Mouse (Mus musculus) activated CD4-positive, CD25-positive, alpha-beta regulatory T cell (primary cell): ENCODE data around the gene Spag5. TPM values are rescaled to one million over a fixed set of nuclear protein-coding genes. Genes with fewer than 3 reads are reported as not detected.

Source experiments
- polyA plus RNA-seq, 2 experiments: library from polyadenylated mRNA; unstranded; fragments of 100-300 nt; shearing (Covaris generic); gene quantifications; one replicate each; pipeline ENCODE4 v1.2.1; 2017

Spag5 gene
- polyA plus RNA-seq, result 1 to 10 TPM; 5.3 to 6.0 TPM

DNA sequence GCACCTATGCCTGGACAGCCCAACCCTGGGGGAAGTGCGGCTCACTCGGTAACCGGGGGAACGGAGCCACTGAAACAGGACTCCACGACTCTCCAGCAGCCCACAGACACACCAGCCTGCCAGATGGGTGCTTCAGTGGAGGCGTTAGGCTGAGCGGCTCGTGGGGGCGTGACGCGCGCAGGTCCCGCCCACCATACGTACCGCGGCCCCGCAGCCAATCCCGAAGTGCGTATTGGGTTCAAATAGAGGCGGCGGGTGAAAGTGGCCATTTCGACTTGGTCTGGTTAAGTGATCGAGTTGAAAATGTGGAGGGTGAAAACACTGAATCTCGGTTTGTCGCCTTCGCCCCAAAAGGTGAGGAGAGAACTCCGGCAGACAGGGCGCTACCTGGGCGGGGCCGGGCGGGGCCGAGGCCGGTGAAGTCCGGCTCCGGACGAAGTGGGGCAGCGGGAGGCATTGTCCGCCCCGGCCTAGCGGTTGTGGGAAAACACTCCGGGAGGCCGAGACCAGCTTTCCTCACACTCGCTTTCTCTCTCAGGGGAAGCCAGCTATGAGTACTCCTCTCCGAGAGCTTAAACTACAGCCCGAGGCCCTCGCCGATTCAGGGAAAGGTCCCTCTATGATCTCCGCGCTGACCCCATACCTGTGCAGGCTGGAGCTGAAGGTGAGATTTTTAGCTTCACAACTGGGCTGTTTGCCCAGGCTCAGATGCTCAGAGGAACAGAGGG, at the start of gene Spag5:
Gene Spag5 (plus strand): TSS at position 173 of the 728 bp plus-strand sequence.

GRCm38 (mm10) chr11:78261380-78262352, 39.7 kb upstream of the Spag5 start, which contains the start of gene 2610507B11Rik:
Gene 2610507B11Rik, plus strand, starts transcription at chr11:78261752.

DNA sequence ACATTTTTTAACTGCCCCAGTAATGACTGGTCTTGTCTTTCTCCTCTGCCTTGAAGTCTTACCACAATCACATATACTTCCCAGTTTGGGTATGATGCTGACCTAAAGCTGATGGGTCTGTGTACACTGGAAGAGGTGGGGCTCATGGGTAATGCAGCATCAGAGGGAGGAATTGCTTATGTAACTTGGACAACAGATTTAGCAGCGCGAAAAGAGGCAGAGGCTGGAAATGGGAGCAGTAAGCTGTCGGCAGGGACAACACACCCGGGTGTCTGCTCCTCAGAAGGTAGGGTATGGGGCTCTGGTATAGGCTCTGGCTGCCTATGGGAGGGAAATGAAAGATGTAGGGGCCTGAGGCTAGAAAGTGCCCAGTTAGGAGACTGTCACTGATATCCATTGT, 10.7 kb upstream of the Spag5 start, which contains the start of gene BC030499:
Gene BC030499 (plus strand): TSS at position 188 of the 400 bp plus-strand sequence.

GRCm38 (mm10) chr11:78322860-78323259, 21.5 kb downstream of the Spag5 start, which contains the start of gene Aldoc:
Gene Aldoc, plus strand, starts transcription at chr11:78322968.

DNA sequence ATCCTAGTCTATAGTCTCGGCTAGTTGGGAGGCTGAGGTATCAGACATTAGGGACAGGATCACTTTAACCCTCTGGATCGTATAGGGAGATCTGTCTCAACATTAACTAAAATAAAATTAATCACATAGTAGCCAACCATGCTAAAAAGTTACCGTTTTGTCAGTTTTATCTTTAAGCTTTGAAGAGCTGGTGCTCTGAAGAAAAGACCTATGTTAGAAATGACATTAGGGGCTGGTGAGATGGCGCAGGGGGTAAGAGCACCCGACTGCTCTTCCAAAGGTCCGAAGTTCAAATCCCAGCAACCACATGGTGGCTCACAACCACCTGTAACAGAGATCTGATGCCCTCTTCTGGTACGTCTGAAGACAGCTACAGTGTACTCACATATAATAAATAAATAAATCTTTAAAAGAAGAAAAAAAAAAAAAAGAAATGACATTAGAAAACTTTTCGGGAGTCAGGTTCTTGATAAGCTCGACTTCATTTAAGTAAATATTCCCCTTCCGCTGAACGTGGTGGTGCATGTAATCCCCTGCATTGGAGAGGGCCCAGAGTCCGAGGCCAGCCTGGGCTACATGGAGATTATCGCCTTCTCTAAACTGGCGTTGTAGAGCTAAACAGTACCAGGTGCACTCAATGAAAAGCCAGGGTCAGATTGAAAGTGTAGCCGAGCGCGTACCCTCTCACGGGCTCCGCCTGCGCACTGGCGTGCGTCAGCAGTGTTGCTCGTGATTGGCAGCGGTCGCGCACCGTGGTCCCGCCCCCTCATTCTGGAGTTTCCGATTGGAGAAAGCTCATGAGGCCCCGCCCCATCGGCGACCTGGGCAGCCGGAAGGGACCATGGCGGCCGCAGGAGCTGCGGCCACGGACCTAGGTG, 26.5 kb downstream of the Spag5 start, which contains the start of gene Pigs:
Gene Pigs (plus strand): TSS at position 782 of the 878 bp plus-strand sequence.

GRCm38 (mm10) chr11:78343381-78344327, 42.3 kb downstream of the Spag5 start, which contains the start of gene Unc119:
Gene Unc119, plus strand, starts transcription at chr11:78343482.

Other genes with a start within 250 kb of the Spag5 start
- gene Eral1, start 221.1 kb upstream of the Spag5 start, polyA plus RNA-seq, result 10 to 100 TPM; 23.1 to 27.6 TPM
- gene Fam222b, start 206.9 kb upstream of the Spag5 start, polyA plus RNA-seq, result 10 to 100 TPM; 15.3 to 18.3 TPM
- gene Traf4, start 135.9 kb upstream of the Spag5 start, polyA plus RNA-seq, result 10 to 100 TPM; 33.0 to 39.8 TPM
- gene Nek8, start 124.9 kb upstream of the Spag5 start, polyA plus RNA-seq, result 10 to 100 TPM in 1 of 2 experiments, 1 to 10 TPM in 1; 9.3 to 10.9 TPM
- gene Tlcd1, start 124.8 kb upstream of the Spag5 start, polyA plus RNA-seq, result 1 to 10 TPM; 4.7 to 5.4 TPM
- gene Rpl23a, start 117.9 kb upstream of the Spag5 start, polyA plus RNA-seq, result 1,000 to 10,000 TPM; 1,180 to 2,194 TPM
- under 1 TPM; 0.91 to 0.97 TPM for gene Rab34, start 113.1 kb upstream of the Spag5 start, polyA plus RNA-seq
- under 1 TPM; 0.29 to 0.55 TPM for gene Proca1, start 108.1 kb upstream of the Spag5 start, polyA plus RNA-seq
- gene Sdf2, start 55.8 kb upstream of the Spag5 start, polyA plus RNA-seq, result 10 to 100 TPM; 78.8 to 95.9 TPM
- 10 to 100 TPM; 15.5 to 29.0 TPM for gene Supt6, start 55.5 kb upstream of the Spag5 start, polyA plus RNA-seq
- gene 2610507B11Rik, start 39.8 kb upstream of the Spag5 start, polyA plus RNA-seq, result 10 to 100 TPM; 40.4 to 65.7 TPM
- gene BC030499, start 10.7 kb upstream of the Spag5 start, polyA plus RNA-seq, result under 1 TPM; 0.27 to 0.36 TPM
- 10 to 100 TPM in 1 of 2 experiments, 1 to 10 TPM in 1; 2.4 to 12.9 TPM for gene Aldoc, start 21.4 kb downstream of the Spag5 start, polyA plus RNA-seq
- 100 to 1,000 TPM in 1 of 2 experiments, 10 to 100 TPM in 1; 70.7 to 114 TPM for gene Pigs, start 26.9 kb downstream of the Spag5 start, polyA plus RNA-seq
- gene Unc119, start 42.0 kb downstream of the Spag5 start, polyA plus RNA-seq, result 100 to 1,000 TPM in 1 of 2 experiments, 10 to 100 TPM in 1; 57.5 to 101 TPM
- not detected for gene Foxn1, start 85.0 kb downstream of the Spag5 start, polyA plus RNA-seq
- gene Slc13a2, start 120.7 kb downstream of the Spag5 start, polyA plus RNA-seq, result not detected
- 1 to 10 TPM in 1 of 2 experiments, under 1 TPM in 1; 0.78 to 1.3 TPM for gene Slc46a1, start 164.2 kb downstream of the Spag5 start, polyA plus RNA-seq
- 1 to 10 TPM; 1.8 to 2.3 TPM for gene Sarm1, start 196.2 kb downstream of the Spag5 start, polyA plus RNA-seq
- not detected for gene Vtn, start 197.6 kb downstream of the Spag5 start, polyA plus RNA-seq
- gene Sebox, start 201.9 kb downstream of the Spag5 start, polyA plus RNA-seq, result under 1 TPM in 1 of 2 experiments, not detected in 1; 0.34 TPM
- gene Tmem199, start 210.6 kb downstream of the Spag5 start, polyA plus RNA-seq, result 10 to 100 TPM; 36.5 to 43.8 TPM
- gene Poldip2, start 210.7 kb downstream of the Spag5 start, polyA plus RNA-seq, result 10 to 100 TPM; 37.7 to 57.4 TPM
- 10 to 100 TPM; 11.1 to 19.9 TPM for gene Tnfaip1, start 234.8 kb downstream of the Spag5 start, polyA plus RNA-seq
- 100 to 1,000 TPM; 104 to 119 TPM for gene Ift20, start 234.8 kb downstream of the Spag5 start, polyA plus RNA-seq
- gene Tmem97, start 249.2 kb downstream of the Spag5 start, polyA plus RNA-seq, result 10 to 100 TPM; 10.6 to 14.5 TPM